Mouse (Mus musculus) hindbrain, embryonic 13.5 days (tissue): ENCODE results near the gene Pcf11. TPM values are rescaled to one million over a fixed set of nuclear protein-coding genes. Genes with fewer than 3 reads are reported as not detected.

Experiments
- ATAC-seq: fragments of 200-750 bp; cut with Nextera tagmentation; 2 replicates; pipeline ENCODE4 v1.8.0; 2017; ENCODE audit warnings: moderate TSS enrichment; ENCODE audit not compliant: low FRiP score
- H3K27ac ChIP-seq: fragments of 300-500 bp; sonication (generic); 2 replicates; pipeline ENCODE4 v1.5.1; 2015; ENCODE audit warnings: inconsistent platforms, mild to moderate bottlenecking, moderate library complexity
- H3K27me3 ChIP-seq: fragments of 300-500 bp; sonication (generic); 2 replicates; pipeline ENCODE4 v1.6.1; 2015; ENCODE audit warnings: mild to moderate bottlenecking, inconsistent platforms
- H3K36me3 ChIP-seq: fragments of 300-500 bp; sonication (generic); 2 replicates; pipeline ENCODE4 v1.6.1; 2015; ENCODE audit warnings: mild to moderate bottlenecking, inconsistent platforms
- H3K4me1 ChIP-seq: fragments of 300-500 bp; sonication (generic); replicated peaks from 2 replicates; pipeline ENCODE4 v1.6.1; 2015; ENCODE audit warnings: inconsistent platforms
- H3K4me2 ChIP-seq: fragments of 300-500 bp; sonication (generic); 2 replicates; pipeline ENCODE4 v1.6.1; 2015; ENCODE audit warnings: inconsistent platforms, mild to moderate bottlenecking, moderate library complexity
- H3K4me3 ChIP-seq: fragments of 300-500 bp; sonication (generic); 2 replicates; pipeline ENCODE4 v1.5.1; 2015; ENCODE audit warnings: mild to moderate bottlenecking, inconsistent platforms
- H3K9ac ChIP-seq: fragments of 300-500 bp; sonication (generic); 2 replicates; pipeline ENCODE4 v1.6.1; 2015; ENCODE audit warnings: mild to moderate bottlenecking, inconsistent platforms
- H3K9me3 ChIP-seq: fragments of 300-500 bp; sonication (generic); 2 replicates; pipeline ENCODE4 v1.6.1; 2016; ENCODE audit warnings: inconsistent platforms
- WGBS: fragments of 180-500 bp; shearing (Covaris S2); methylation state at CpG from one replicate; pipeline ENCODE4 v1.1.7; 2015; 5-methylcytosine and 5-hydroxymethylcytosine counted together
- polyA plus RNA-seq: library from polyadenylated mRNA; unstranded; fragments of >200 nt; fragmentation: Nextera tagmentation; extraction: Ambion mirVana; gene quantifications from 2 replicates; pipeline ENCODE4 v1.2.1, GENCODE M21; 2015

Gene Pcf11
- polyA plus RNA-seq, 1 experiment from 2014 or later: 22.2 TPM

- Histone ChIP-seq H3K27ac (no peak overlapping the region), H3K4me1 (no peaks in the 10 kb centered on the region), H3K4me2 (no peak overlapping the region), H3K9ac (no peak overlapping the region), H3K4me3 (no peak overlapping the region), H3K27me3 (no peaks in the 10 kb centered on the region), H3K9me3 (no peaks in the 10 kb centered on the region), H3K36me3 (no peaks in the 10 kb centered on the region)
- ATAC-seq: no peak
- WGBS: 47% methylated on average over 2 of the region's 2 CpGs
Measured at GRCm38 (mm10) chr7:92630167-92630566, 39.6 kb downstream of the Pcf11 start.

- Histone ChIP-seq H3K36me3 (no peaks in the 10 kb centered on the region; the same call in 1 of the 2 replicates), H3K27ac (no peak overlapping the region), H3K4me2 (no peak overlapping the region), H3K27me3 (no peaks in the 10 kb centered on the region), H3K4me1 (no peaks in the 10 kb centered on the region), H3K9me3 (no peaks in the 10 kb centered on the region), H3K4me3 (no peak overlapping the region), H3K9ac (no peak overlapping the region)
- WGBS: 52% methylated on average over 2 of the region's 2 CpGs
- ATAC-seq: no peak
Measured at GRCm38 (mm10) chr7:92624488-92624887, 45.2 kb downstream of the Pcf11 start.

- no peak overlapping the region for H3K27ac ChIP-seq
- peaks cover 32% of the 10 kb centered on the region for H3K36me3 ChIP-seq
- no peak overlapping the region for H3K4me2 ChIP-seq
- no peak overlapping the region for H3K4me3 ChIP-seq
- no peak overlapping the region for H3K9ac ChIP-seq
- H3K27me3 ChIP-seq: no peaks in the 10 kb centered on the region
- 82% methylated on average over 7 of the region's 7 CpGs for WGBS
- H3K4me1 ChIP-seq: no peaks in the 10 kb centered on the region
- ATAC-seq: no peak
- no peaks in the 10 kb centered on the region for H3K9me3 ChIP-seq
Measured at GRCm38 (mm10) chr7:92610830-92611229, 58.9 kb downstream of the Pcf11 start.

DNA sequence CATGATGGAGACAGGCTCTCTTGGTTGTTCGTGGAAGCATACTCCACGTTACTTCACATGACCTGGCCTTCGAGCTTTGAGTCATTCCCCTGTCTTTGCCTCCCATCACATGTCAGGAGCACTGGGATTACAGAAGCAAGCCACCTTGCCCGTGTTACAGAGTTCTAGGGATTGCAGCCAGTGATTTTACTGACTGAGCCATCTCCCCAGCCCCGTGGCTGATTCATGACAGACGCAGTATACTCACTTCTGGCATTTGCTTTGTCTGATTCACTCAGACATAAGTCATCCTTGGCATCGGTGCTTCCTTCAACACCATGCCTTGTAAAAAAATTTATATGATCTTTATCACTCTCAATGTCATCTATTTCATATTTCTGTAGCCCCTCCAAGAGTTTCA, 64.8 kb downstream of the Pcf11 start:
- Histone ChIP-seq H3K4me1 (no peaks in the 10 kb centered on the region), H3K9me3 (no peaks in the 10 kb centered on the region), H3K4me2 (no peak overlapping the region), H3K4me3 (no peak overlapping the region), H3K27me3 (no peaks in the 10 kb centered on the region), H3K36me3 (peaks cover 36% of the 10 kb centered on the region), H3K9ac (no peak overlapping the region), H3K27ac (no peak overlapping the region)
- WGBS: 93% methylated on average over 7 of the region's 7 CpGs
- no peak for ATAC-seq

Other genes starting within 250 kb of the Pcf11 start
- gene Ccdc90b, start 108.8 kb downstream of the Pcf11 start, polyA plus RNA-seq: 73.0 and 80.1 TPM in 2 replicates
- gene Ankrd42, start 32.8 kb downstream of the Pcf11 start, polyA plus RNA-seq: 17.2 and 18.8 TPM in 2 replicates
- gene Rab30, start 71.7 kb upstream of the Pcf11 start, polyA plus RNA-seq: 19.9 and 22.3 TPM in 2 replicates
- gene Ddias, start 204.3 kb upstream of the Pcf11 start, polyA plus RNA-seq: 5.7 and 6.3 TPM in 2 replicates
- gene Prcp, start 204.5 kb upstream of the Pcf11 start, polyA plus RNA-seq: 20.2 and 23.1 TPM in 2 replicates